Mouse (Mus musculus): ENCODE data around the gene Gm826. TPM values are rescaled to one million over a fixed set of nuclear protein-coding genes. Genes with fewer than 3 reads are reported as not detected.
A peak's percentile ranks its signal among the peaks of the same experiment; 100 is the strongest.

The Gm826 gene
- 25.5 and 32.2 TPM in 2 replicates for polyA plus RNA-seq (2016; fragmentation: Nextera tagmentation; extraction: Ambion mirVana)

DNA sequence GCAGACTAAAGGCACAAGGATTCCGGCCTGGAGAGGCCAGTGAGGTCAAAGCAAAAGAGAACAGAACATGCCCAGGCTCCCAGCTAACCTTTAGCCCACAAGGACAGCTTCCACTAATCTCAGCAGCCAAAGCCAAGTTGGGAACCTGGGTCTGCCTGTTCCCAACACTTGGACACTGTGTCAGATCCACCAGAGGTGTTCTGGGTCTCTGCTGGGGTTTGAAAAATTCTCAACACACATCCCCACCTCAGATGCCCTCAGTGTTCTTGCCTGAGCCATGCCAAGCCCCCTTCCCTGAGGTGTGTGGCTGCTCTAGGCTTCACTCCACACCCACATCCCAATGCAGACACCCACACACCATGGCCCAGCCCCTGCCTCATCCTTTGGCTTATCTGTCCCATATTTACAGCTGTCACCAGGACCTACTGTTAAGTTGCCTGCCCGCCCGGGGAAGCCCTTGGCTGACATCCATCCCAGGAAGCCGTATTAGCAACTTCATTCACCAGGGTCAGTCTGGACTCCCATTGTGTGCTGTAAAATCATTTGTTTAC is at the start of gene Gm826:
TSS of gene Gm826 (minus strand) at position 52 of the 551 bp plus-strand sequence.
- Histone ChIP-seq H3K4me3 (no peak within 1 kb of the TSS), H3K36me3 (no peaks in the 10 kb centered on the region), H3K9me3 (replicated peaks) (no peaks in the 10 kb centered on the region), H3K27me3 (replicated peaks) (peaks cover 5% of the 10 kb centered on the region; the same call in 1 of the 2 replicates), H3K4me1 (replicated peaks) (peaks cover 21% of the 10 kb centered on the region), H3K9ac (no peak within 1 kb of the TSS), H3K4me2 (no peak within 1 kb of the TSS), H3K27ac (ENCODE audit: poor library complexity, severe bottlenecking) (no peak within 1 kb of the TSS)
- ATAC-seq (ENCODE audit: insufficient number of reproducible peaks, low FRiP score) = peak; percentile 34; the same call in 1 of the 2 replicates
- 20% methylated on average over 4 of the region's 4 CpGs for WGBS

DNA sequence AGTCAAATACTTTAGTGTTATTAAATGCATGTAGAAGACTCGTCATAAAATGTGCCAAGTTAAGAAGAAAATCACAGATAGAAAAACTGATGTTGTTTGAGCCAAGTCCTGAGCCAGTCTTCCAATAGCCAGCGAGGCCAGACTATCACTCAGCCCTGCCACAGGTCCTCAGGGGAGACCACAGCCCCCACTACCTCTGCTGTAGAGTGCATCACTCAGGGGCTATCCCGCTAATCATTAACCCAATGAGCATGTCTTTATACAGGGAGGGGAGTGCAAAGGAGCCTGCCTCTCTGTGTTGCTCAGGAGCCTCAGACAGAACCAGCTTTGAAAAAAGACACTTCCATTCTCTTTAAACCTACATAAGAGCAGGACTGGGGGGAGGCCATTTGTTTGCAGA is 49.5 kb upstream of the Gm826 start:
- no peak overlapping the region for H3K27ac ChIP-seq (ENCODE audit: poor library complexity, severe bottlenecking)
- WGBS = 49% methylated on average over 3 of the region's 3 CpGs
- no peaks in the 10 kb centered on the region for H3K4me1 ChIP-seq (replicated peaks)
- H3K9me3 ChIP-seq (replicated peaks) = no peaks in the 10 kb centered on the region
- H3K36me3 ChIP-seq = no peaks in the 10 kb centered on the region
- H3K4me2 ChIP-seq = no peak overlapping the region
- H3K27me3 ChIP-seq (replicated peaks) = peaks cover 15% of the 10 kb centered on the region; the same call in 1 of the 2 replicates
- H3K4me3 ChIP-seq = no peak overlapping the region
- no peak for ATAC-seq (ENCODE audit: insufficient number of reproducible peaks, low FRiP score)
- H3K9ac ChIP-seq = no peak overlapping the region

DNA sequence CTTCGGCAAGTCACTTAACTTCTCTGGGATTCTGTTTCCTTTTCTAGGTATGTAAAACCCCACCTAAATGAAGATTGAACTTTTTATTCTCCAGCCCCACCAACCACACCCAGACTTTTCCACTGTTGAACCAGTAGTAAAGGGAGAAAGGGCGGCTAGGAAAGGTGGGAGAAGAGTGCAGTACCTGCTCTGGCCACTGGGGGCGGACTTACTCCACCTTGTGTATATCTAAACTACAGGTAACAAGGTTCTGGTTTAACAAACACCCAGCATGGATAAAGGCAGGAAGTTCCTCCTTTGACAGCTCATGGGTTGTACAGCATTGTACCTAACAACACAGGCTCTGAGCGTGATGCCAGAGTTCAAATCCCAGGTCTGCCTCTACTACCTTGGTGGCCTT is 44.3 kb upstream of the Gm826 start:
- H3K27me3 ChIP-seq (replicated peaks) = peaks cover 53% of the 10 kb centered on the region
- no peak overlapping the region for H3K4me2 ChIP-seq
- H3K9me3 ChIP-seq (replicated peaks) = no peaks in the 10 kb centered on the region
- H3K27ac ChIP-seq (ENCODE audit: poor library complexity, severe bottlenecking) = no peak overlapping the region
- peaks cover 9% of the 10 kb centered on the region; the same call in 1 of the 2 replicates for H3K4me1 ChIP-seq (replicated peaks)
- no peaks in the 10 kb centered on the region for H3K36me3 ChIP-seq
- no peak for ATAC-seq (ENCODE audit: insufficient number of reproducible peaks, low FRiP score)
- H3K9ac ChIP-seq = no peak overlapping the region
- WGBS = 42% methylated on average over 4 of the region's 4 CpGs
- H3K4me3 ChIP-seq = no peak overlapping the region

DNA sequence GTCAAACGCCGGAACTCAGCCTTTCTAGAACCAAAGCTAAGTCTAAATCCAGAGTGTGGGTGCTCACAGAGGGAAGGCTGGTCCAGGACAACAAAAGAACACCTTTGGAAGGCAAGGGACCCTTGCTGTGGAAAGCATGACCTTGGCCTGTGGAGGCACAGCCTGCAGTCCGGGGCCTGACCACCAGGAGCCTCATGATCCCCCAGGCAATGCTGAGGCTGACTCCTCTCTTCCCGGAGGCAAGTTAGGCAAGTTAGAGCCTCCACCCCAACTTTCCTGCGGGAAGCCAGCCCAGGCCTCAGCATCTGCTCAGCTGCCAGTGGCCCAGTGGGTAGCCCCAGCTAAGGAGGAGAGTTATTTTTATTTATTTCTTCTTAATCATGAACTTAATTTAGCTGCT is 42.3 kb upstream of the Gm826 start:
- H3K9ac ChIP-seq = no peak overlapping the region
- no peak overlapping the region for H3K4me3 ChIP-seq
- no peak overlapping the region for H3K4me2 ChIP-seq
- peaks cover 9% of the 10 kb centered on the region; the same call in 1 of the 2 replicates for H3K4me1 ChIP-seq (replicated peaks)
- 40% methylated on average over 5 of the region's 5 CpGs for WGBS
- no peaks in the 10 kb centered on the region for H3K36me3 ChIP-seq
- ATAC-seq (ENCODE audit: insufficient number of reproducible peaks, low FRiP score) = no peak
- H3K9me3 ChIP-seq (replicated peaks) = no peaks in the 10 kb centered on the region
- H3K27me3 ChIP-seq (replicated peaks) = peaks cover 73% of the 10 kb centered on the region
- H3K27ac ChIP-seq (ENCODE audit: poor library complexity, severe bottlenecking) = no peak overlapping the region

DNA sequence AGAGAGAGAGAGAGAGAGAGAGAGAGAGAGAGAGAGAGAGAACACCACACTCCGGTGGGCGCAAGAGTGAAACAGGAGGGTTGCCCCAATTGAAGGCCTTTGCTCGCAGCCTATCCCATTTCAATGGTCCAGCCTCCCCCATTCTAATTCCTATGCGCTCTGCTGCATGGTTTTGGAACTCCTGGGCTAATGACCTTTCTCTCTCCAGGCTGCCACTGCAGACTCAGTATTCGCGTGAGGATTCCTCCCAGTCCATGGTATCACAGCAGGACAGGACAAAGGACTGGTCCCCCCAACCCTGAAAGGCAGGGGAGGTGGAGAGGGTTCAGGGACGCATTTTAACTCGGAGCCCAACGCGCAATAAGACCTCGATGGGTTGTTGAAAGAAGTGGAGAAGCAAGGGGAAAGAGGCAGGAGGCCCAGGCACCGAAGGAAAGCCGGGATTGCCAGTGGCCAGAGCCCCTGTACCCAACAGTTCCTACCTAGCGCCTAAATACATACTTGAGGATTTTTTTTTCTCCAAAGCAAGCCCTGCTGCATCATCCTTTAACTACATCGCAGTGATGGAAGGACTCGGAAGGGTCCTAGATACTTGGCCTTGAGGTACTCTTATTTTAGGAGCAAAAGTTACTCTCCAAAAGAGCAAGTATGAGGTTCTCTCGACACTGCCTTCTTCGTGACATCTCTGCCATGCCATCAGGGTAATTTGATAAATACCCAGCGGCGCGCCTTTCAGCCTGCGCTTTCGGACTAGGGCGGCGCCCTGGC is 35.9 kb upstream of the Gm826 start:
- no peak for ATAC-seq (ENCODE audit: insufficient number of reproducible peaks, low FRiP score)
- Histone ChIP-seq H3K36me3 (no peaks in the 10 kb centered on the region), H3K4me1 (replicated peaks) (peaks cover 48% of the 10 kb centered on the region), H3K9me3 (replicated peaks) (no peaks in the 10 kb centered on the region), H3K27ac (ENCODE audit: poor library complexity, severe bottlenecking) (no peak overlapping the region), H3K9ac (no peak overlapping the region), H3K4me3 (peak overlapping the region; percentile 73), H3K4me2 (peak overlapping the region; percentile 97), H3K27me3 (replicated peaks) (peaks cover 75% of the 10 kb centered on the region)
- WGBS = 4% methylated on average over 25 of the region's 25 CpGs

DNA sequence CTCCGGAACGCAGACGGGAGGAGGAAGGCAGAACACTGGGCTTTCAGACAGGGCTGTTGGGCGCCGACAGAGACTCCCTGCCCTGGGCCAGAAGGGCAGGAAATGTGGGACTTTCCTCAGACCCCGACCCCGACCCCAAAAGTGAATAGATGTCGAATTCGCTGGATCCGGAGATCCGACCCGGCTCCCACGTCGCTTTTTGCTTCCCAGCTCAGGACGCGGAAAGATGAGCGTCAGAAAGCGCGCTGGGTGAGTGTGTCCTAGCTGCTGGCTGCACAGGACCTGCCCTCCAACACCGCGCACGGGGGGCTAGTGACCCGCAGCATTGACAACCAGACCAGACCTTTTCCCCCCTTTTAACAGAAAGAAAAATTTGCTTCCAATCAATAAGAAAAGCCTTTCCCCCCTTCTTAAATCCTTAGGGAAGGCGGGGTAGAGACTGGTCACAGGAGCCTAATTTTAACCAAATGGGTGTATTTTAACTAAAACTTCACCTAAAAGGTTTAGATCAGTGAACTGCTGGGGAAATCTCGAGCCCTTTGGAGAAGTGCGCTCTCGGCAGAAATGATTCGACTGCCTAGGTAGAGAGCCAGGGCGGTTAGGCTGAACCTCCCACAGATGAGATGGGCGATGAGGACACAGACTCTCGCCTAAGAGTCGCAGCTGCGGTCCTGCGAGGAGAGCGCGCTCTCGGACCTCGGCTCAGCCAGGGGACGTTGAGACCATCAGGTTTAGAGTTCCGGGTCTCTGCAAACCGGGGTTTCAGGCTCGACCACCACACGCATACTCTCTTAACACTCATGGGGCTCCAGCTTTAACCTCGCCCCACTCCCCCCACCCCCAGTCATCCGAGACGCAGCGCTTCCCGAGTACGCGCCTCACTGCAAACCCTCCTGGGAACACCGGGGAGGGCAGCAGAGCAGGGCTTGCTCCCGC is 34.7 kb upstream of the Gm826 start:
- WGBS = under 1% methylated on average over 52 of the region's 52 CpGs
- no peak for ATAC-seq (ENCODE audit: insufficient number of reproducible peaks, low FRiP score)
- H3K9me3 ChIP-seq (replicated peaks) = no peaks in the 10 kb centered on the region
- H3K4me2 ChIP-seq = peak overlapping the region; percentile 97
- no peaks in the 10 kb centered on the region for H3K36me3 ChIP-seq
- H3K4me1 ChIP-seq (replicated peaks) = peaks cover 44% of the 10 kb centered on the region
- H3K9ac ChIP-seq = peak overlapping the region; percentile 55
- H3K4me3 ChIP-seq = peak overlapping the region; percentile 73
- no peak overlapping the region for H3K27ac ChIP-seq (ENCODE audit: poor library complexity, severe bottlenecking)
- H3K27me3 ChIP-seq (replicated peaks) = peaks cover 63% of the 10 kb centered on the region

DNA sequence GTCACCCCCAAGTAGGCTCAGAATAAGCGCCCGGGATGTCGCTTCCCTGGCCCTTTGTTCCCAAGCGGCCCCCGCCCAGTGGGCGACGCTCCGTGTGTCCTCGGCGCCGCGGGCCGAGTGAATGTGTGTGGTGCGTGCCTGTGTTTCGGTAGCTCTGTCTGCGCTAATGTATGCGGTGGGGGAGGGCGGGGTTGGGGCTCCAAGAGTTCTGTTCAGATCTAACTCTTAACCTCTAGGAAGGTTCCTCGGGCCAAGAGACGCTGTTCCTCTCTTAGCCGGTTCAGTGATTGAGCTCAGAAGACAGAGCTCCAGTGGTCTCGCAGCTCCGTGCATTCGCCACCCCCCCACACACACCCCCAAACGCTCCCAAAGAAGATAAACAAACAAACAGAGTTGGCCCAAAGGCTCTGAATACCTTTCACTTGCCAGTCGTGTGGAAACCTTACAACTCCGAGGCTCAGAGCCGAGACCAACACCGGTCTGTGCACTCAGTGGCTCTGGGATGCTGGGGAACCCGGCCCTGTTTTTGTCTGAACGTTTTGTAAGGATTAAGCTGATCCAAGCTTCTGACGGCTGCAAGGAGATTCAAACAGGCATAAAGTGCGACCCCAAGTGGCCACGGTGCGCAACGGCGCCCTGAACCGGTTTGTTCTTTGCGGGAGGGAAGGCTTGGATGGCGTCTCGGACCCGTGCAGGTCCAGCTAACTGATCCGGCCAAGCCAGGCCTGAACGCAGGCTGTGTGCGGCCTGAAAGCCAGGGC is 33.7 kb upstream of the Gm826 start:
- H3K4me3 ChIP-seq = peak overlapping the region; percentile 73
- H3K9ac ChIP-seq = peak overlapping the region; percentile 60
- H3K36me3 ChIP-seq = no peaks in the 10 kb centered on the region
- peak; percentile 60 for ATAC-seq (ENCODE audit: insufficient number of reproducible peaks, low FRiP score)
- H3K27me3 ChIP-seq (replicated peaks) = peaks cover 61% of the 10 kb centered on the region
- peak overlapping the region; percentile 55 for H3K27ac ChIP-seq (ENCODE audit: poor library complexity, severe bottlenecking)
- WGBS = under 1% methylated on average over 45 of the region's 45 CpGs
- H3K9me3 ChIP-seq (replicated peaks) = no peaks in the 10 kb centered on the region
- H3K4me2 ChIP-seq = peak overlapping the region; percentile 97
- H3K4me1 ChIP-seq (replicated peaks) = peaks cover 44% of the 10 kb centered on the region

DNA sequence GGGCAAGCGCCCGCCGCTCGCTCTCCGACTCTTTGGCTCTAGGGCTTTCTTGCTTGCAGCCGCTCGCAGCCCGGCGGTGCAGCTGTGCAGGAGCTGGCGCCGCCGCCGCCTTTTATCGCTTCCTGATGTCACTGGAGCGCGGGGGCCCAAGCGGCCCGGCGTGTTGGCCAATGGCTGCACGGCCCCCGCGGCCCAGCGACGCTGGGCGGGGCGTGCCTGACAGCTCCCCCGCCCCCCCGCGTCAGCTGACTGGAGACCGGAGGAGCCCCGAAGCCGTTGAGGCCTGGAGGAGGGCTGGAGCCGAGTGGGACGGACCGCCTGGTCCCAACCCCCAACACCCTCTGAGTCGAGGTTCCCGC is 33.0 kb upstream of the Gm826 start, which contains the start of gene Mafb:
TSS of gene Mafb (minus strand) at position 86 of the 359 bp plus-strand sequence.
- no peaks in the 10 kb centered on the region for H3K36me3 ChIP-seq
- H3K27me3 ChIP-seq (replicated peaks) = peaks cover 61% of the 10 kb centered on the region
- 0% methylated on average over 24 of the region's 37 CpGs for WGBS

DNA sequence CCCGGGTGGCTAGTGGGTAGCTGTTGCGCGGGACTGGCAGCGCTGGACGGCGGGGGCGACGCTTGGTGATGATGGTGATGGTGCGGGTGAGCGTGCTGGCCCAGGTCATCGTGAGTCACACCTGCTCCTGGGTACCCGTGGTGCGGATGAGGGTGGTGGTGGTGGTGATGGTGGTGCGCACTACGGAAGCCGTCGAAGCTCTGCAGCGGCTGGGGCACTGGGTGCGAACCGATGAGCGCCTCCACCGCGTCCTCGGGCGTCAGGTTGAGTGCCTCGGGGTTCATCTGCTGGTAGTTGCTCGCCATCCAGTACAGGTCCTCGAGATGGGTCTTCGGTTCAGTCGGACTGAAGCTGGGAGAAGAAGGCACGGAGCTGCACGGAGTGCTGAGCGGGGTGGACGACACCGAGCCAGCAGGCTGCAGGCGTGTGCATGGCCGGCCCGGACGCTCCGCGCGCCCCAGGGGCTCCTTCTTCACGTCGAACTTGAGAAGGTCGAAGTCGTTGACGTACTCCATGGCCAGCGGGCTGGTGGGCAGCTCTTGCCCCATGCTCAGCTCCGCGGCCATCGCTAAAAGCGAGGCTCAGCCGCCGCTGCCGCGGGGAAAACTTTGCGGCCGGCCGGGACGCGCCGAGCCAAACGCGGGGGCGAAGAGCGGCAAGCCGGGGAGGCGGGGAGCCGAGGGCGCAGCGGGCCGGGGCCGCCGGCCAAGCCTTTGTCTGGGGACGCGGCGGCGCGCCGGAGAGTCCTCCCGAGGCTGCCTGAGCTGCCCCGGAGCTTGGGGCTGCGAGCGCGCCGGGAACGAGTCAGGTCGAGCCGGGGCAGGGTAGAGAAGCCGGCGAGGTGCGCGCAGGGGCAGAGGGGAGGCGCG is 32.4 kb upstream of the Gm826 start:
- WGBS = 1% methylated on average over 94 of the region's 95 CpGs
- Histone ChIP-seq H3K27ac (ENCODE audit: poor library complexity, severe bottlenecking) (peak overlapping the region; percentile 57; the same call in 1 of the 2 replicates), H3K9me3 (replicated peaks) (no peaks in the 10 kb centered on the region), H3K27me3 (replicated peaks) (peaks cover 61% of the 10 kb centered on the region), H3K4me1 (replicated peaks) (peaks cover 48% of the 10 kb centered on the region), H3K36me3 (no peaks in the 10 kb centered on the region), H3K9ac (peak overlapping the region; percentile 81), H3K4me2 (peak overlapping the region; percentile 97), H3K4me3 (peak overlapping the region; percentile 73)
- ATAC-seq (ENCODE audit: insufficient number of reproducible peaks, low FRiP score) = peak; percentile 7

More for the DNA sequence above, 33.0 kb upstream of the Gm826 start, which contains the start of gene Mafb:
- Histone ChIP-seq H3K4me2 (peak within 1 kb of the TSS; percentile 97), H3K9ac (peak within 1 kb of the TSS; percentile 81), H3K27ac (ENCODE audit: poor library complexity, severe bottlenecking) (peak within 1 kb of the TSS; percentile 57), H3K4me3 (peak within 1 kb of the TSS; percentile 73), H3K9me3 (replicated peaks) (no peaks in the 10 kb centered on the region), H3K4me1 (replicated peaks) (peaks cover 44% of the 10 kb centered on the region)
- ATAC-seq (ENCODE audit: insufficient number of reproducible peaks, low FRiP score) = peak; percentile 89
